Mouse (Mus musculus): ENCODE measurements around the gene Pnpla1. TPM values are rescaled to one million over a fixed set of nuclear protein-coding genes. Genes with fewer than 3 reads are reported as not detected.

The Pnpla1 gene
- total RNA-seq, 1 experiment from 2014 or later: not detected

GRCm38 (mm10) chr17:28876331-28876730, 18.1 kb downstream of the Pnpla1 start:
- ATAC-seq (ENCODE audit: extremely low read depth, insufficient number of reproducible peaks, low FRiP score, poor library complexity, severe bottlenecking): no peak

- no peak for ATAC-seq (ENCODE audit: extremely low read depth, insufficient number of reproducible peaks, low FRiP score, poor library complexity, severe bottlenecking)
Measured at GRCm38 (mm10) chr17:28876821-28877220, 18.6 kb downstream of the Pnpla1 start.

GRCm38 (mm10) chr17:28879931-28880391, 21.8 kb downstream of the Pnpla1 start:
- peak; percentile 15; the same call in 1 of the 2 replicates for ATAC-seq (ENCODE audit: extremely low read depth, insufficient number of reproducible peaks, low FRiP score, poor library complexity, severe bottlenecking)

- ATAC-seq (ENCODE audit: extremely low read depth, insufficient number of reproducible peaks, low FRiP score, poor library complexity, severe bottlenecking): peak; percentile 56; the same call in 1 of the 2 replicates
Measured at GRCm38 (mm10) chr17:28882316-28882715, 24.1 kb downstream of the Pnpla1 start.

GRCm38 (mm10) chr17:28882810-28883209, 24.6 kb downstream of the Pnpla1 start:
- no peak for ATAC-seq (ENCODE audit: extremely low read depth, insufficient number of reproducible peaks, low FRiP score, poor library complexity, severe bottlenecking)

GRCm38 (mm10) chr17:28883941-28884516, 25.8 kb downstream of the Pnpla1 start:
- no peak for ATAC-seq (ENCODE audit: extremely low read depth, insufficient number of reproducible peaks, low FRiP score, poor library complexity, severe bottlenecking)

GRCm38 (mm10) chr17:28885231-28885630, 27.0 kb downstream of the Pnpla1 start:
- ATAC-seq (ENCODE audit: extremely low read depth, insufficient number of reproducible peaks, low FRiP score, poor library complexity, severe bottlenecking): no peak

- no peak for ATAC-seq (ENCODE audit: extremely low read depth, insufficient number of reproducible peaks, low FRiP score, poor library complexity, severe bottlenecking)
Measured at GRCm38 (mm10) chr17:28886266-28886665, 28.1 kb downstream of the Pnpla1 start.

- peak; percentile 34; the same call in 1 of the 2 replicates for ATAC-seq (ENCODE audit: extremely low read depth, insufficient number of reproducible peaks, low FRiP score, poor library complexity, severe bottlenecking)
Measured at GRCm38 (mm10) chr17:28894050-28894767, 36.0 kb downstream of the Pnpla1 start.

- ATAC-seq (ENCODE audit: extremely low read depth, insufficient number of reproducible peaks, low FRiP score, poor library complexity, severe bottlenecking): no peak
Measured at GRCm38 (mm10) chr17:28895217-28895875, 37.1 kb downstream of the Pnpla1 start.

GRCm38 (mm10) chr17:28896095-28896780, 38.0 kb downstream of the Pnpla1 start:
- no peak for ATAC-seq (ENCODE audit: extremely low read depth, insufficient number of reproducible peaks, low FRiP score, poor library complexity, severe bottlenecking)

- ATAC-seq (ENCODE audit: extremely low read depth, insufficient number of reproducible peaks, low FRiP score, poor library complexity, severe bottlenecking): no peak
Measured at GRCm38 (mm10) chr17:28897817-28898216, 39.6 kb downstream of the Pnpla1 start.

- no peak for ATAC-seq (ENCODE audit: extremely low read depth, insufficient number of reproducible peaks, low FRiP score, poor library complexity, severe bottlenecking)
Measured at GRCm38 (mm10) chr17:28898249-28898648, 40.0 kb downstream of the Pnpla1 start.

- no peak for ATAC-seq (ENCODE audit: extremely low read depth, insufficient number of reproducible peaks, low FRiP score, poor library complexity, severe bottlenecking)
Measured at GRCm38 (mm10) chr17:28899427-28899826, 41.2 kb downstream of the Pnpla1 start.

GRCm38 (mm10) chr17:28901559-28901958, 43.3 kb downstream of the Pnpla1 start:
- ATAC-seq (ENCODE audit: extremely low read depth, insufficient number of reproducible peaks, low FRiP score, poor library complexity, severe bottlenecking): no peak

GRCm38 (mm10) chr17:28904546-28905376, 46.5 kb downstream of the Pnpla1 start:
- ATAC-seq (ENCODE audit: extremely low read depth, insufficient number of reproducible peaks, low FRiP score, poor library complexity, severe bottlenecking): peak; percentile 53

GRCm38 (mm10) chr17:28905377-28905916, 47.2 kb downstream of the Pnpla1 start:
- ATAC-seq (ENCODE audit: extremely low read depth, insufficient number of reproducible peaks, low FRiP score, poor library complexity, severe bottlenecking): no peak

- ATAC-seq (ENCODE audit: extremely low read depth, insufficient number of reproducible peaks, low FRiP score, poor library complexity, severe bottlenecking): no peak
Measured at GRCm38 (mm10) chr17:28907959-28908358, 49.7 kb downstream of the Pnpla1 start.

Data from neutrophil, adult 5-6 weeks (primary cell).